Mouse (Mus musculus) thymus, postnatal 14 days (tissue): ENCODE data around the gene Ints2.
"Not testable (repeated sequence)": the region's sequence is repeated elsewhere in the genome, so short reads cannot be mapped to it uniquely, and the experiment has no call there.

Source experiments
- DNase-seq: peaks from one replicate; pipeline ENCODE4 v3.0.0; 2021

The Ints2 gene

GRCm38 (mm10) chr11:86257460-86258076 lies at the start of gene Ints2:
Ints2 (minus strand) TSS chr11:86257575.
- peak; percentile 95 for DNase-seq

- not testable (repeated sequence) for DNase-seq
Observed at GRCm38 (mm10) chr11:86292201-86292600, 34.8 kb upstream of the Ints2 start.

- no peak for DNase-seq
Observed at GRCm38 (mm10) chr11:86291714-86292113, 34.3 kb upstream of the Ints2 start.

- no peak for DNase-seq
Observed at GRCm38 (mm10) chr11:86285729-86286128, 28.4 kb upstream of the Ints2 start.

- DNase-seq, result no peak
Observed at GRCm38 (mm10) chr11:86278442-86279102, 21.2 kb upstream of the Ints2 start.

- no peak for DNase-seq
Observed at GRCm38 (mm10) chr11:86257054-86257453, 321 bp downstream of the Ints2 start.

- no peak for DNase-seq
Observed at GRCm38 (mm10) chr11:86253342-86253741, 4.0 kb downstream of the Ints2 start.

GRCm38 (mm10) chr11:86232446-86232845 lies 24.9 kb downstream of the Ints2 start:
- DNase-seq, result no peak

GRCm38 (mm10) chr11:86231781-86232350 lies 25.5 kb downstream of the Ints2 start:
- DNase-seq, result no peak

GRCm38 (mm10) chr11:86226646-86227180 lies 30.7 kb downstream of the Ints2 start:
- DNase-seq, result no peak

GRCm38 (mm10) chr11:86225761-86226160 lies 31.6 kb downstream of the Ints2 start:
- no peak for DNase-seq

- DNase-seq, result no peak
Observed at GRCm38 (mm10) chr11:86211803-86212202, 45.6 kb downstream of the Ints2 start.

GRCm38 (mm10) chr11:86209123-86209522 lies 48.3 kb downstream of the Ints2 start:
- DNase-seq, result no peak

GRCm38 (mm10) chr11:86205876-86206275 lies 51.5 kb downstream of the Ints2 start:
- DNase-seq, result no peak

- DNase-seq, result no peak
Observed at GRCm38 (mm10) chr11:86205031-86205430, 52.3 kb downstream of the Ints2 start.

GRCm38 (mm10) chr11:86201901-86202675 lies 55.3 kb downstream of the Ints2 start:
- DNase-seq, result peak; percentile 36

GRCm38 (mm10) chr11:86201037-86201786 lies 56.2 kb downstream of the Ints2 start, which contains the start of gene Brip1:
Brip1 (minus strand) TSS chr11:86201193.
- DNase-seq, result peak; percentile 93

- no peak for DNase-seq
Observed at GRCm38 (mm10) chr11:86200460-86201021, 56.8 kb downstream of the Ints2 start.

GRCm38 (mm10) chr11:86199733-86200132 lies 57.6 kb downstream of the Ints2 start:
- no peak for DNase-seq

GRCm38 (mm10) chr11:86185224-86185623 lies 72.2 kb downstream of the Ints2 start:
- not testable (repeated sequence) for DNase-seq

GRCm38 (mm10) chr11:86175833-86176232 lies 81.5 kb downstream of the Ints2 start:
- DNase-seq, result no peak

- DNase-seq, result peak; percentile 67
Observed at GRCm38 (mm10) chr11:86174173-86174572, 83.2 kb downstream of the Ints2 start.
